Mouse (Mus musculus) liver, postnatal 0 days (tissue): ENCODE results near the gene Calu. TPM values are rescaled to one million over a fixed set of nuclear protein-coding genes. Genes with fewer than 3 reads are reported as not detected.

Experiments used
- ATAC-seq: fragments of 200-750 bp; cut with Nextera tagmentation; 2 replicates; pipeline ENCODE4 v1.8.0; 2017; ENCODE audit warnings: mild to moderate bottlenecking, moderate library complexity
- DNase-seq: peaks from one replicate; pipeline ENCODE4 v3.0.0-alpha.2; 2016
- H3K27ac ChIP-seq: fragments of 300-500 bp; sonication (generic); 2 replicates; pipeline ENCODE4 v1.5.1; 2014; ENCODE audit warnings: antibody characterized with exemption, moderate library complexity, mild to moderate bottlenecking, low read depth
- H3K27me3 ChIP-seq: fragments of 300-500 bp; sonication (generic); 2 replicates; pipeline ENCODE4 v1.6.1; 2014; ENCODE audit warnings: low read length, control low read depth, mixed read lengths; ENCODE audit not compliant: insufficient read depth
- H3K36me3 ChIP-seq: fragments of 300-500 bp; sonication (generic); replicated peaks from 2 replicates; pipeline ENCODE4 v1.6.1; 2014; ENCODE audit warnings: mild to moderate bottlenecking, control low read depth, low read length, moderate library complexity, mixed read lengths; ENCODE audit not compliant: insufficient read depth
- H3K4me1 ChIP-seq: fragments of 300-500 bp; sonication (generic); 2 replicates; pipeline ENCODE4 v1.6.1; 2014; ENCODE audit warnings: antibody characterized with exemption, mild to moderate bottlenecking, control low read depth; ENCODE audit not compliant: insufficient read depth
- H3K4me2 ChIP-seq: fragments of 300-500 bp; sonication (generic); 2 replicates; pipeline ENCODE4 v1.6.1; 2014; ENCODE audit warnings: low read depth, mild to moderate bottlenecking, low read length, moderate library complexity, mixed read lengths
- H3K4me3 ChIP-seq: fragments of 300-500 bp; sonication (generic); 2 replicates; pipeline ENCODE4 v1.5.1; 2014; ENCODE audit warnings: low read depth, low read length
- H3K9ac ChIP-seq: fragments of 300-500 bp; sonication (generic); replicated peaks from 2 replicates; pipeline ENCODE4 v1.6.1; 2014; ENCODE audit warnings: mild to moderate bottlenecking, moderate library complexity
- H3K9me3 ChIP-seq: fragments of 300-500 bp; sonication (generic); 2 replicates; pipeline ENCODE4 v1.6.1; 2016; ENCODE audit warnings: mild to moderate bottlenecking, control low read depth, low read length, mixed read lengths
- CTCF ChIP-seq: sonication (generic); IDR thresholded peaks from 2 replicates; pipeline ENCODE4 v1.5.1; 2016; ENCODE audit warnings: antibody characterized with exemption, low read depth
- EP300 ChIP-seq: IDR thresholded peaks from 2 replicates; pipeline ENCODE4 v1.6.1; 2016; ENCODE audit warnings: antibody characterized with exemption, low read depth, mild to moderate bottlenecking
- WGBS: fragments of 180-500 bp; shearing (Covaris S2); extraction: QIAGEN DNeasy Blood & Tissue Kit; methylation state at CpG from one replicate; pipeline ENCODE4 v1.1.7; 2014; ENCODE audit not compliant: insufficient replicate concordance; 5-methylcytosine and 5-hydroxymethylcytosine counted together
- polyA plus RNA-seq: library from polyadenylated mRNA; unstranded; fragments of >200 nt; fragmentation: Nextera tagmentation; extraction: Ambion mirVana; gene quantifications from 2 replicates; pipeline ENCODE4 v1.2.1, GENCODE M21; 2015

The Calu gene
- polyA plus RNA-seq, 1 experiment from 2014 or later = 63.8 TPM

- 67% methylated on average over 4 of the region's 4 CpGs for WGBS
- peaks cover 41% of the 10 kb centered on the region for H3K27me3 ChIP-seq
Observed at GRCm38 (mm10) chr6:29391802-29392201, 43.9 kb downstream of the Calu start.

GRCm38 (mm10) chr6:29394286-29394685, 46.4 kb downstream of the Calu start:
- TF ChIP-seq EP300 = no peak
- TF ChIP-seq CTCF = no peak
- Histone ChIP-seq H3K27me3 (peaks cover 63% of the 10 kb centered on the region), H3K27ac (no peak overlapping the region), H3K4me2 (no peak overlapping the region), H3K36me3 (no peaks in the 10 kb centered on the region), H3K9me3 (no peaks in the 10 kb centered on the region), H3K4me3 (no peak overlapping the region), H3K9ac (no peak overlapping the region), H3K4me1 (peaks cover 8% of the 10 kb centered on the region; the same call in 1 of the 2 replicates)
- ATAC-seq = no peak
- no peak for DNase-seq
- 69% methylated on average over 1 of the region's 1 CpGs for WGBS

More at GRCm38 (mm10) chr6:29391802-29392201, 43.9 kb downstream of the Calu start:
- H3K4me3 ChIP-seq = no peak overlapping the region
- ATAC-seq = no peak
- no peak for DNase-seq
- no peak overlapping the region for H3K9ac ChIP-seq
- no peaks in the 10 kb centered on the region for H3K9me3 ChIP-seq
- no peaks in the 10 kb centered on the region for H3K36me3 ChIP-seq
- no peak overlapping the region for H3K27ac ChIP-seq
- 0 out of 2 replicates have a peak, but pooled peaks have one; percentile 23 for TF ChIP-seq CTCF
- TF ChIP-seq EP300 = no peak
- H3K4me1 ChIP-seq = peaks cover 17% of the 10 kb centered on the region
- H3K4me2 ChIP-seq = no peak overlapping the region

GRCm38 (mm10) chr6:29395910-29396713, 48.2 kb downstream of the Calu start, which contains the start of gene Ccdc136:
Gene Ccdc136 (plus strand): TSS chr6:29396309.
- Histone ChIP-seq H3K36me3 (no peaks in the 10 kb centered on the region), H3K4me3 (peak within 1 kb of the TSS; percentile 48), H3K9ac (no peak within 1 kb of the TSS), H3K27ac (no peak within 1 kb of the TSS), H3K9me3 (no peaks in the 10 kb centered on the region), H3K4me2 (peak within 1 kb of the TSS; percentile 83), H3K4me1 (peaks cover 8% of the 10 kb centered on the region; the same call in 1 of the 2 replicates), H3K27me3 (peaks cover 66% of the 10 kb centered on the region)
- DNase-seq (peak; percentile 60), ATAC-seq (peak; percentile 73)
- TF ChIP-seq CTCF (no peak), EP300 (no peak)
- WGBS = 1% methylated on average over 27 of the region's 49 CpGs

- H3K27me3 ChIP-seq = peaks cover 66% of the 10 kb centered on the region
- H3K4me2 ChIP-seq = peak overlapping the region; percentile 83
Observed at GRCm38 (mm10) chr6:29396714-29397540, 49.1 kb downstream of the Calu start.

GRCm38 (mm10) chr6:29397575-29397974, 49.7 kb downstream of the Calu start:
- peaks cover 68% of the 10 kb centered on the region for H3K27me3 ChIP-seq
- no peak overlapping the region for H3K4me3 ChIP-seq
- TF ChIP-seq CTCF (no peak), EP300 (no peak)
- ATAC-seq = no peak
- H3K9me3 ChIP-seq = no peaks in the 10 kb centered on the region
- no peak overlapping the region for H3K9ac ChIP-seq
- H3K36me3 ChIP-seq = no peaks in the 10 kb centered on the region
- 30% methylated on average over 6 of the region's 6 CpGs for WGBS
- H3K4me1 ChIP-seq = peaks cover 8% of the 10 kb centered on the region; the same call in 1 of the 2 replicates
- H3K27ac ChIP-seq = no peak overlapping the region
- no peak for DNase-seq
- H3K4me2 ChIP-seq = no peak overlapping the region

More at GRCm38 (mm10) chr6:29396714-29397540, 49.1 kb downstream of the Calu start:
- 0 out of 2 replicates have a peak, but pooled peaks have one; percentile 10 for ATAC-seq
- peaks cover 8% of the 10 kb centered on the region; the same call in 1 of the 2 replicates for H3K4me1 ChIP-seq
- no peaks in the 10 kb centered on the region for H3K36me3 ChIP-seq
- H3K4me3 ChIP-seq = peak overlapping the region; percentile 48
- TF ChIP-seq EP300 (no peak), CTCF (no peak)
- no peak overlapping the region for H3K9ac ChIP-seq
- H3K9me3 ChIP-seq = no peaks in the 10 kb centered on the region
- no peak for DNase-seq
- WGBS = 10% methylated on average over 24 of the region's 24 CpGs
- no peak overlapping the region for H3K27ac ChIP-seq

GRCm38 (mm10) chr6:29399851-29400250, 52.0 kb downstream of the Calu start:
- H3K9ac ChIP-seq = no peak overlapping the region
- peaks cover 10% of the 10 kb centered on the region for H3K4me1 ChIP-seq
- no peaks in the 10 kb centered on the region for H3K36me3 ChIP-seq
- peaks cover 63% of the 10 kb centered on the region for H3K27me3 ChIP-seq
- ATAC-seq (no peak), DNase-seq (no peak)
- no peak overlapping the region for H3K4me3 ChIP-seq
- H3K9me3 ChIP-seq = no peaks in the 10 kb centered on the region
- no peak overlapping the region for H3K4me2 ChIP-seq
- H3K27ac ChIP-seq = no peak overlapping the region
- WGBS = 78% methylated on average over 4 of the region's 4 CpGs
- no peak for TF ChIP-seq EP300
- TF ChIP-seq CTCF = no peak
